Mouse (Mus musculus) lung, adult 18-20 months (tissue): ENCODE measurements around the gene Gm28041.
"Not testable (repeated sequence)": the region's sequence is repeated elsewhere in the genome, so short reads cannot be mapped to it uniquely, and the experiment has no call there.

Experiments
- DNase-seq, 2 experiments: peaks; one replicate each; pipeline ENCODE4 v3.0.0; 2022; ENCODE audit warnings: mixed read lengths in 2 of 2

The Gm28041 gene

DNA sequence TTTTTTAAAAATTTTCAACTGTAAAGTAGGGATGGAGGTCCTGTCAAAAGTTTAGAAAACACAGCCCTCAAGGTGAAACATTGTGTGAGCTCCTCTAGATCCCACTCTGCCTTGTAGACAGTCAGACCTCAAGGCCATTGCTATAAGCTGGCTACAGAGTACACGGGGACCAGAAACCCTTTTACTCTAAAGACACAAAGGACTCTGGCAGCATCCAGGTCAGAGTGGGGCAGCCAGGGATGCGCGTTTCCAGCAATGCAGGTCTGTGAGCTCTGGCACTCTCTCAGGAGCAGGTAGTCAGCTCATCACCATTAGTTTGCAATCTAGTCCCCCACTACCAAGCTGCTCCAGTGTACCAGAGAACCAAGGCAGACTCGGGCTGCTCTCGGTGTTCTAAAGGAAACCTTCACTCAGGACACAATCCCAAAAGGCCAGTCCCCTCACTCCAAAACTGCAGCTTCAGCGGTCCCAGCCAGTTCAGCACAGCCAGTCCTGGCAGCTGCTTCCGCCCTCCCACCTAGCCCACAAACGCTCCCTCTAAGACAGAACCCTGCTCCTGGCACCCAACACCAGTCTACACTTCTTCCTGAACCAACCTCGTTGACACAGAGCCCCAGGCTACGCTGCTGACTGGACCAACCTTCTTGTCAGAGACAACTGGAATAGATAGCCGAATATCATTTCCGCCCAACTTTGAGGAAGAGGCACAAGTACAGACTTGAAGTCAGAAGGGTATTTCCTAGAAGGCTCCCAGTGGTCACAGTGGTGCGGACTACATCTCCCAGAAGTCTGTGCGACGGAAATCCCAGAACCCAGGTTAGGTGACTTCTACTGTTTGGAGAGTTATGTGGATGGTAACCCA, at the start of gene Gm28041, which contains the start of gene Zfp456:
TSS of gene Gm28041 (minus strand) at position 684 of the 862 bp plus-strand sequence.
TSS of gene Zfp456 (minus strand) at position 761 of the 862 bp plus-strand sequence.
- DNase-seq, result peak; percentile 86 to 87

DNA sequence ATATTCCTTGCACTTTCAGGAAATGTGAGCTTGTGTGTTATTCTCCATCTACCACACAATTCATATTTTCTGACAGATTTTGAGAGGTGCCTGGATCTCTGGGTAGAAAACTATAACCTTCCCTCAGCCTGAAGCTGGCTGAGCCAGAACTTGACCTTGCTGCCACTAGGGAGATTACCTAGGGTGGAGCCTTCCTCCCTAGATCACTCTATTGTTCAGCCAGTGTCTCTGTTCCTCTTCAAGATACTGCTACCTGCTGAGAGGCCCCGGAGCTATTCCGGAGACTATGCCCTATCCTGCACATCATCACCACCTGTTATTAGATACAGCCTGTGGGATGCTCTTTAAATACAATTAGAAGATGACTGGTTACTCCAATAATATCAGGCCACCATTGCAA, 47.0 kb upstream of the Gm28041 start:
- DNase-seq, result not testable (repeated sequence)

DNA sequence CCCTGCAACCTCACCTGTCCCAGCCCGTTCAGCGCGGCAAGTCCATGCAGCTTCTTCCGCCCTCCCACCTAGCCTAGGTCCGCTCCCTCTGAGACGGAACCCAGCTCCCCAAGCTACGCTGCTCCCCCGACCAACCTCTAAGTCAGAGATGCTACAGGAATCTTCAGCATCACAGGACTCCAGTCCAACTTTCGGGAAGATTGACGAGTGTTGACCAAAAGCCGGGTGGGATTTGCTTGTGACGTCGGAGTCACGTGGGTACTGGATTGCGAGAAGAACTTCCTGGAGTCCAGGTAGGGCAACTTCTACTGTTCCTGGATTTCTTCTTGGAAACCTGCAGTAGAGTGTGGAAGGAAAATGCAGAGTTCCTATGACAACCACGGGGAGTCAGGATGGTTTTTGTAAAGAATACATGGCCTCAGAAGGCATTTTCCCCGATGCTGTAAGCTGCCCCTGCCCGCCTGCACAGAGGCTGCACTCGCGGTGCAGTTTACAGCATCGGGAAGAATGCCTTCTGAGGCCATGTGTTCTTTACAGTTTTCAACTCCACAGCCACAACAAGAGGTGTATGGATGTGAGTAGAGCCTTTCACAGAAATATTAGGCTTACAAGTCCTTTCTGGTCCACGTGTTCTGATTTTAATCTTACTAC, 45.8 kb upstream of the Gm28041 start, which contains the start of gene Zfp459:
TSS of gene Zfp459 (minus strand) at position 212 of the 651 bp plus-strand sequence.
- DNase-seq, result peak; percentile 67 to 70

DNA sequence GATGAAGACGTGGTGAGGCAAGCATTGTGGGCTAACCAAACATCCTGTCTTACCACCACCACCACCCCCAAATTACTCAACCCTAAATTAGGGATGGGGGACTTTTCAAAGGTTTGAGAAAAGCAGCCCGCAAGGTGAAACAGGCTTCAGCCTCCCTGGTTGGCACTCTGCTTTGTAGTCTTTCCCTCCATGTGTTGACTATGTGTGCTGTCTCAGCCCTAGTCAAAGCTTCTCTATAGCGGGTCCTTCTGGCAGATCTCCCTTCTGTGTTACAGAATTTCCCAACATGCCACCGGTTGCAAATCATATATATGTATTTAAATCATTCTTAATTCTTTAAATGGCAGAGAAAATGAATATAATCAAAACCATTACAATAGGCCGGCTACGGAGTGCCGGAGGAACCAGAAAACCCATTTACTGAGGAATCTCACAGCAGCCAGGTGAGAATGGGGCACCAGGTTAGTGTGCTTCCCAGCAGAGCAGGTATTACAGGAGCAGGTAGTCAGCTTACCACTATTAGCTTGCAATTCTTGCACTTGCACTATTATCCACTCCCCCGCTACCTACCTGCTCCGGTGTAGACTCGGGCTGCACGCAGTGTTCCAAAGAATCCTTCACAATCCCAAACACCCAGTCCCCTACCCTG, 45.1 kb upstream of the Gm28041 start:
- DNase-seq, result no peak

DNA sequence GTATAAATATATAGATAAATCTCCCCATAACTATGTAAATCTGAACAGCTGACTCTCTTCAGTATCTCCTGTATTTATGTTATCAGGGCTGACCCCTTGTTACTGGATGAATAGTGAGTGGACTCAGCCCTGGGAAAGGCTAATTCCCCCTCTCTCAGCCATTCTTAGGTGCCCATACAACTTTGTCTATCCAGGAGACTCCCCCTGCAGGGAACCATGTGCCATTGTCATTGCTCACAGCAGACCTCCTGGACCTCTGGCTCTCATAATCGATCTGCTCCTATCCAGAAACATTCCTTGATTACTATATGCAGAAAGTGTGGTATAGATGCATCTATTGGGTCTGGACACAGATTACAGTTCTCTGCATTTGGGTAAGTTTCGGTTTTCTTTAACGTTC, 41.3 kb upstream of the Gm28041 start:
- no peak for DNase-seq

DNA sequence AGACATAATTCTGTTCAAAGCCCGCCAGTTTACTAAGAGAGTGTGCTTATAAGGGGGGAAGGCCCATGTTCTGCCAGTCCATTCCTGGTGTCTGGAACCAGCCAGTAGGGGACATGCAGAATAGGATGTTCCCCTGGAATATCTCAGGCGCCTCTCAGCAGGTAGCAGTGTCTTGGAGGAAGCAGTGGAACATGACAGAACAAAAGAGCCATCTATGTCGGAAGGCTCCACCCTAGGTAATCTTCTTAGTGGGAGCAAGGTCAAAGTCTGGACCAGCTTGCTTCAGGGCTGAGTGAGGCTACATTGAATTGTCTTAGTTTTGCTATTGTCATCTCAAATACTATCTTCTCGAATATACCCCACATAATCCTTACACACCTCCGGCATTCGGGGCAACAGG, 40.2 kb upstream of the Gm28041 start:
- no peak for DNase-seq

DNA sequence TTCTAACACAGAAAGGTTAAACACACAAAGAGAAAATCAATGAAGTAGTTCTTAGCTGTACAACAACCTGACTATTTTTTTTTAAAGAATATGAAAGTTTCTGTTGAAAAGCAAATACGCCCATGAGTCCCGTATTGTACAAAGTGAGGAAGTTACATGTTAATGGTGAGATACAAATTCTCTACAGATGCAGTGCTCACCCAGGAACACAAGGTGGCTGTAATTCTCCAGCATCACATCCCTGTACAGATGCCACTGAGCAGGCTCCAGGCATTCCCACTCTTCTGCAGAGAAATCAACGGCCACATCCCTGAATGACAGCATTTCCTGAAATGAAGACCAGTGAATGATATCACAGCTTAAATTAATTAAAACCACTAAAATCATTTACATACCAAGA, 38.1 kb upstream of the Gm28041 start:
- DNase-seq, result not testable (repeated sequence)

- peak; percentile 81 to 84 for DNase-seq
These were observed 23.8 kb upstream of the Gm28041 start, which contains the start of gene Zfp429 for GRCm38 (mm10) chr13:67399183-67399903. Zfp429 (minus strand) TSS chr13:67399819.

GRCm38 (mm10) chr13:67376255-67376654, 722 bp upstream of the Gm28041 start:
- not testable (repeated sequence) for DNase-seq

DNA sequence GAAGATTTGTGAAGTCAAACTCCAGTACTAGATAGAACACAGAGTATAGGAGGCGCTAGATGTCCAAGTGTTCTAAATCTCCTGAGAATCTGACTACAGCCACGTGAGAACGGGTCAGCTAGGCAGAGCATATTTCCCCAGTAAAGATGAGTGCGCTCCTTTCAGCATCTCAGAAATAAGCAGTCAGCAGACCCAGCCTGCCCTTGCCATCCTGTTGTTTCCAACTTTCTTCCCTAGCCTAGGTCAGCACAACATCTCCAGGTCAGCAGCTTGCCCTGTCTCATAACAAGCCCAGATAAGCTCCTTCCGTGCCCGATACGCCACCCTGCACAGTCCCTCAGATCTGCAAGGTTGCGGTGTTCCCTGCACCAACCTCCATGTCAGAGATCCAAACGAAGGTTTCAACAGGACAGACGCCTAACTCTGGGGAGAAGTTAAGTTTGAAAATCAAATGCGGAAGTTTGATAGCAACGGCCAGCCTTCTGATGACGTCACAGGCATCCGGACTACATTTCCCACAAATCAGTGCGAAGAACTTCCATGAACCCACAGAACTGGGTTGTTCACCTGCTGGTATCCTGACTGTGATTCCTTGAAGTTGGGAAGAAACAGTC, 15.3 kb downstream of the Gm28041 start, which contains the start of the genes Gm28044 and Zfp953:
TSS of gene Gm28044 (minus strand) at position 406 of the 614 bp plus-strand sequence.
TSS of gene Zfp953 (minus strand) at position 475 of the 614 bp plus-strand sequence.
- peak; percentile 93 to 94 for DNase-seq

DNA sequence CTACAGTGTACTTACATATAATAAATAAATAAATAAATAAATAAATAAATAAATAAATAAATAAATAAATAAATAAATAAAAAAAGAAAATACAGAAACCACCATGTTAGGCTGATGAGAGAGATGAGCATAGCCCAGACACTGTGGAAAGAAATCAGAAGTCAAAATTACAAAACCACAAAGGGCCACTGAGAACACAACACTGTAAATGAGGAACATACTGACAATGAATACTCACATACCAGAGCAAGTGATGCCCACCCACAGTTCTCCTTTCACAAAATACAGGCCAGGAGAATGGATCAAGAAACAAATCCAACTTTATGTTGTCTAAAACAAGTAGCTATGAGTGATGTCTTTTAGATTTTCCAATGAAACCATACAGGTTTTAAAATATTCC, 23.7 kb downstream of the Gm28041 start:
- DNase-seq, result no peak

- DNase-seq, result no peak
These were observed 32.1 kb downstream of the Gm28041 start for GRCm38 (mm10) chr13:67343422-67343821.

DNA sequence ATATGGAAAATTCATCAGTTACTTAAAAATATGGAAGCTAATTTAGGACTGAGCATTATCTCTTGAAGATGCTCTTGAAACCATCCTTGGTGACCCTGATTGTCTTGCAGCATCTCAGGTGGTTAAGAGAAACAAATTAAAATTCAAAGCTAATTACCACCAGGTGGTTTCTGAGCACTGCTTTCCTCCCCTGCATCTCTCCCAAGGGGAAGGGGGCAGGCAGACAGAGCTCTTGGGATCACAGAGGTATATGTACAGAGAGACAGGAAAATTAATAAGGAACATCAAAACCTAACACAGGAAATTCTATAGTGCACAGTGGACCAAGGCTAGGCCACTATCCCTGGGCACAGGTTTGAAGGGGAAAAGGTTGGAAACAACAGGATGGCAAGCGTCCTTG, 42.7 kb downstream of the Gm28041 start:
- no peak for DNase-seq

- peak; percentile 91 to 93 for DNase-seq
These were observed 43.4 kb downstream of the Gm28041 start, which contains the start of gene Zfp595 for GRCm38 (mm10) chr13:67332019-67332724. Zfp595 (minus strand) TSS chr13:67332570.

GRCm38 (mm10) chr13:67306718-67307117, 68.8 kb downstream of the Gm28041 start:
- DNase-seq, result peak in 1 of 2 experiments; percentile 2

DNA sequence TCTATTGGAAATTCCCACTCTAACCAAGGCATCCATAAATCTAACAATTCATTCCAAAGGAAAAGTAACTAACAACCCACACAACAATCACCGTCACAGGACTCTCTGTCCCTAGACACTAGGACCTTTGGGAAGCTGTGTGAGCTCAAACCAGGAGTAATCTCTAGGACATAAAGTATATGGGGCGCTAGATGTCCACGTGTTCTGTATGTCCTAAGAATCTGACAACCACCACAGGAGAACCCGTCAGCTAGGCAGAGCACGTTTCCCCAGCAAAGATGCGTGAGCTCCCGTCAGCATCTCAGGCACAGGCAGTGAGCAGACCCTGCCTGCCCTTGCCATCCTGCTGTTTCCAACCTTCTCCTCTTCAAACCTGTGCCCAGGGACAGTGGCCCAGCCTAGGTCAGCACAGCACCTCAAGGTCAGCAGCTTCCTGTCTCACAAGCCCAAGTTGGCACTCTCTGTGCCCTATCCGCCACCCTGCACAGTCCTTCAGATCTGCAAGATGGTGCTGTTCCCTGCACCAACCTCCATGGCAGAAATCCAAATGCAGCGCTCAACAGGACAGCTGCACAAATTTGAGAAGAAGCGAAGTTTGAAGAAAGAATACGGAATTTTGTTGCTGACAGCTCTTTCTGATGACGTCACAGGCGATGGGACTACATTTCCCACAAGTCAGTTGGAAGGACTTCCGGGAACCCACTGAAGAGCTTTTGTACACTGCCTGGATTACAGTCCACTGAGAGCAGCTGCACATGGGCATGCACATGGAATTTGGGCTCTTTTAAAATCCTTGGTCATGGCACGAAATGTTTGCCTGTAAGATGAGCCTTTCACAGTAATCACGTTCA, 69.5 kb downstream of the Gm28041 start, which contains the start of gene Zfp457:
TSS of gene Zfp457 (minus strand) at position 664 of the 851 bp plus-strand sequence.
- DNase-seq, result peak; percentile 90 to 92
